Mouse (Mus musculus) myocyte (in vitro differentiated cells): ENCODE data around the gene Cbx1.

Experiments
- CEBPB ChIP-seq: IDR thresholded peaks from 2 replicates; pipeline ENCODE4 v1.6.1; 2011; ENCODE audit warnings: mild to moderate bottlenecking, moderate library complexity; ENCODE audit not compliant: poor library complexity, insufficient read depth, severe bottlenecking
- E2F4 ChIP-seq: IDR thresholded peaks from one replicate; pipeline ENCODE4 v1.6.1; 2011; ENCODE audit warnings: mild to moderate bottlenecking, control low read depth, moderate library complexity; ENCODE audit not compliant: insufficient read depth
- MAX ChIP-seq: IDR thresholded peaks from one replicate; pipeline ENCODE4 v1.6.1; 2011; ENCODE audit warnings: low read depth, mild to moderate bottlenecking, control low read depth
- MYOG ChIP-seq, 3 experiments: IDR thresholded peaks; one replicate each; pipeline ENCODE4 v1.6.1; 2011; ENCODE audit warnings: control low read depth in 2 of 3, low read depth in 2 of 3, mild to moderate bottlenecking in 2 of 3; ENCODE audit not compliant: insufficient read length in 2 of 3, control insufficient read depth in 1 of 3, insufficient read depth in 1 of 3
- POLR2A ChIP-seq: IDR thresholded peaks from one replicate; pipeline ENCODE4 v1.6.1; 2011; ENCODE audit warnings: low read depth, mild to moderate bottlenecking, control low read depth, moderate library complexity; ENCODE audit not compliant: insufficient read length
- POLR2AphosphoS2 ChIP-seq: IDR thresholded peaks from one replicate; pipeline ENCODE4 v1.6.1; 2011; ENCODE audit warnings: low read depth, control low read depth; ENCODE audit not compliant: insufficient read length
- TCF12 ChIP-seq: IDR thresholded peaks from one replicate; pipeline ENCODE4 v1.6.1; 2011; ENCODE audit warnings: mild to moderate bottlenecking, control low read depth; ENCODE audit not compliant: poor library complexity, insufficient read depth, severe bottlenecking

- TF ChIP-seq MAX (no peak), POLR2A (no peak), MYOG (IDR thresholded peaks at IDR 0.05; ENCODE audit: control insufficient read depth in 1 of 3, insufficient read depth in 1 of 3, insufficient read length in 2 of 3, low read depth in 2 of 3) (no peak), E2F4 (no peak), POLR2AphosphoS2 (no peak), CEBPB (no peak), TCF12 (no peak)
These were observed 1.1 kb downstream of the Cbx1 start for GRCm38 (mm10) chr11:96789990-96790389.
